13 mouse cellular contexts compared by ENCODE assay signal in the genomic region with DNA sequence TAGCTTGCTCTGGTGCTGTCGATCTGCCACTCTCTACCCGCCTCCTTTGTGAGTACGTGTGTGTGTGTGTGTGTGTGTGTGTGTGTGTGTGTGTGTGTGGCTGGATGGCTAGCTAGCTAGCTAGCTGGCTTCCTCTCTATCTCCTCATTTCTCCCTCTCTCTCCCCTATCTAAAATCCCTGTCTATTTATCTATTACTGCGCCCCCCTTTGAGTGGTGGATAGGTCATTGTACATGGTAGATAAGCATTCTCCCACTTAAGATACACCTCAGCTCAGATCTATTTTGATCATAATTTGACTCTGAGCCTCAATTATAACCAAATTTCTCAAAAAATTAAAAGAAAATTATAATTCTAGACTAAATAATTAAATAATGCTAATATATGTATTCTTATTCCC.
"Had no signal": no experiment of that assay in that cellular context is flagged by ENCODE, and none has a peak within 500 bp of the region (broad histone marks: within the 10 kb centered on the region; RNA-seq: fewer than 3 reads in every experiment).

No protein-coding gene starts in this region.

- H3K36me3 ChIP-seq: limb, embryonic 13.5 days; midbrain, embryonic 10.5 days; neural tube, embryonic 15.5 days had no signal

- H3K9ac ChIP-seq: limb, embryonic 13.5 days; neural tube, embryonic 15.5 days had no signal

- H3K4me2 ChIP-seq: limb, embryonic 13.5 days; neural tube, embryonic 15.5 days had no signal

- H3K4me3 ChIP-seq: limb, embryonic 13.5 days; midbrain, embryonic 10.5 days; myocyte; neural tube, embryonic 15.5 days had no signal

- H3K4me1 ChIP-seq: limb, embryonic 13.5 days; midbrain, embryonic 10.5 days; neural tube, embryonic 15.5 days had no signal

- H3K27ac ChIP-seq: kidney, postnatal 0 days; limb, embryonic 13.5 days; midbrain, embryonic 10.5 days; neural tube, embryonic 15.5 days; stomach, postnatal 0 days had no signal

- DNase-seq: kidney, adult 2 months; kidney, postnatal 36 days; left cerebral cortex, postnatal 4 days; lung, adult 18-20 months; midbrain, embryonic 14.5 days; thymus, adult 18-20 months; thymus, postnatal 14 days had no signal

- H3K9me3 ChIP-seq: limb, embryonic 13.5 days; midbrain, embryonic 10.5 days; neural tube, embryonic 15.5 days had no signal

- H3K27me3 ChIP-seq: limb, embryonic 13.5 days; neural tube, embryonic 15.5 days had no signal
